Mouse (Mus musculus) c-Kit-positive CD71-negative TER-119-negative erythroid progenitor cells, embryonic 14.5 days (primary cell): ENCODE data around the gene Cryzl2.

ENCODE experiments used
- DNase-seq: peaks from one replicate; pipeline ENCODE4 v3.0.0-alpha.2; 2013; ENCODE audit warnings: low read depth

The Cryzl2 gene

DNA sequence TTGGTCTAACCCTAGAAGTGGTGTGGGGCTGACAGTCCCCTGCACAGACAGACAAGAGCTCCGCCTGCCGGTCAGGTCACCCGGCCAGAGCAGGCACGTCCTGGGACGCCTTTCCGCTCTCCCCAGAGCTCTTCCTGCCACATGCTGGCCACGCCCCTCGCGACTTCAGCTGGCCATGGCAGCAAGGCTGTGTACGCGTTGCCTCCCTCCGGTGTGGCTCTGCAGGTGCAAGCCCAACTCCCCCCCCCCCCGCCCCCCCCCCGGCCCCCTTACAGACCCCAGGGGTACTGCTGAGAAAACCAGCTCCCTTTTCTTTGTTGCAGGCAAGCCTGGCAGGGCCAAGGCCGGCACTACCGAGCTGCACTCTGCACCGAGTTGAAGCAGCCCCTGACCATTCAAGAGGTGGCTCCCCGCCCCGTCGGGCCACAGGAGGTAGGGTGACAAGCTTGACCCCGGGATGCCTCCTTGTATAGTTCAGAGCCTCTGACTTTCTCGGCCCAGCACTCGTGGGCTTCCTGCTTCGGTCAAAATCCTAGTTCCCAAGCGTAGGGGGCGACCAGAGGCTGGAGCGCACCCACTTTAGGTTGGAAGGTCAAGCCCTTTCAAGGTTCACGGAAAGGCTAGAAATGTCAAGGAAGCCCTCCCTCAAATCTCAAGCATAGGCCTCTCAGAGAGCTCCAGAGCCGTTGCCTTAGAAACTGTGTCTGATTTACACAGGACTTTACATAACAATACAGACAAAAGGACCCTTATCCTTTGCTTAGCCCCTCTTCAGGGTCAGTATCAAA, at the start of gene Cryzl2:
Cryzl2 (plus strand) TSS at position 157 of the 788 bp plus-strand sequence.
- DNase-seq: peak; percentile 67

DNA sequence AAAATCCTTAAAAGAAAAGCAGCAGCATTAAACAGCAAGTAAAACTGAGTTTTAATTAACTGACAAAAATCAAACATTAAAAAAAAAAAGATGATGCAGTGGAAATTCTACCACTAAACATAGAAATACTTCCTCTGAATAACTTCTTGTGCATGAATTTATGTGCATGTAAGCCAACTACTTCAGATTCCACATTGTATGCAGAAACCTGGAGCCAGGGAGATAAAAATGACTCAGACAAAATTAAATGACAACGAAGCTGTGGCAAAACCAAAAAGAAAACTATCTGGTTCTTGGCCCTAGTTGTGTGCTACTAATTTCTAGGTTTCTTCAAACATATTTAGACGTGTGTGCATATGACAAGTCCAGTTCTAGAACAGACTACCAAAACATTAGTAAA, 48.7 kb upstream of the Cryzl2 start:
- DNase-seq: no peak

- DNase-seq: no peak
Measured at GRCm38 (mm10) chr1:157410937-157411336, 47.4 kb upstream of the Cryzl2 start.

DNA sequence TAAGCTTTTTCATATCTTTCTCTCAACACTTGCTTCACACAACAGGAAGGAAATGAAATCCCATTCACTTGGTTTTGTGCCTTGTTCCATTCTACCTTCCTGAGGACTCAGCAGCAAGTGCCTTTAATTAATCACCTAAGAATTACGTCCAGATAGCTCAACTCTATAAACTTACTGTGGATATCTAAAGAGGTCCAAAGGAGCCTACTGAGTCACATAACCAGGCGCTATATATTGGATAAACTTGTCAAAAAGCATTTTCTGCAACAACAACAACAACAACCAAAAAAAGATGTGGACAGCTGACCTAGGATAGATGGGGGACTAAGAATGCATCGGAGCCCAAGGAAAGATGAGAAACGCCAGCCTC, 47.1 kb upstream of the Cryzl2 start:
- no peak for DNase-seq

GRCm38 (mm10) chr1:157411711-157412380, 46.5 kb upstream of the Cryzl2 start:
- DNase-seq: no peak

- peak; percentile 95 for DNase-seq
Measured at GRCm38 (mm10) chr1:157412454-157413369, 45.7 kb upstream of the Cryzl2 start, which contains the start of gene Rasal2. TSS of gene Rasal2 (minus strand) at chr1:157412595.

DNA sequence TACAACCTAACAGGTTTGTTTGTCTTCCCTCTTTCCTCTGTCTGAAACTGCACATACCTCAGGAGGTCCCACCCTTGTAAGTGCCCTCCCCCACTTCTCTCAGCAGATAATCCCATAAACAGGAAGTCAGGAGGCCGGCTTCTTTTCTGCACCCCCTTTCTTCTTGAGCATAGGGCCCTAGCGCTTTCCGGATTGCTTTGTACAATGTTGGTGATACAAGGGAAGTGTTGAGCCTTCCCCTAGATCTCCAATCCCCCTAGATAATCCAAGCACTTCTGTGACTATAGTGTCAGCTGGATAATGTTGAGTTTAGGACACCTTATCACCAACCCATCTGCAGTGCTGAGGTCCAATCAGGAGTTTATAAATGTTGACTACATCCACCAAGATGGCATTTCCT, 42.6 kb upstream of the Cryzl2 start:
- no peak for DNase-seq

DNA sequence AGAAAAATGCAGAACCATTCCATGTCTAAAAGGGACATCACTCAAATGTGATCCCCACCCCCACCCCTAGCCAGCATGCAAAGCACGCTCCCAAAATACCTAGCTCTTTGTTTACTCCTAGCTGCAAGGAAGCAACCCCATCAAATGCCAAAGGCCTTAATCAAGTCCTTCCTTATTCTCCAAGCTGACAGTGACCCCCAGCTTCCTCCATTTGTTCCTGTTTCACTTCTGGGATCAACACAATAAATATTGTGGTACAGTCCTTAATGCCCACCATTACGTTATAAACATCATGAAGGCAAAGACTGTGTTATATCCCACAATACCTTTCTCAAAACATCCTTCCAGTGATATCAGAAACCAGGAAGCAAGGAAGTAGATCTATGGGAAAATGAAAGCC, 41.7 kb upstream of the Cryzl2 start:
- DNase-seq: no peak

- no peak for DNase-seq
Measured at GRCm38 (mm10) chr1:157417414-157417813, 41.0 kb upstream of the Cryzl2 start.

DNA sequence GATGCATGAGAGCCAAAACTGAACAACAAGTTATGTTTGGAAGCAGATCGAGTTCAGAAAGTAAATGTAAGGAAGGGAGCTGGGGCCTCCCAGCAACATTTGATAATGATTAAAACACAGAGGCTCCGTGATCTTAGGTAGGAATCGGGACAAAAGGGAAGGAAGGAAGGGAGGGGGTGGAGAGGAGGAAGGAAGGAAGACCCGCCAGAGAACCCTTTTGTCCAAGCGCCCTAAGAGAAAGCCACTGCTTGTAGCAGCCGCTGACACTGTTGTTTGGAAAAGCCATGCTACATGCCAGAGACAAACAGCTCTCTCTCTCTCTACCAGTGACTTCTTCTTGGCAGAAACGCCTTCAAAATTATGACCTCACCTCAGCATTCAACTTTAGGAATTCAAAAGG, 40.5 kb upstream of the Cryzl2 start:
- no peak for DNase-seq

DNA sequence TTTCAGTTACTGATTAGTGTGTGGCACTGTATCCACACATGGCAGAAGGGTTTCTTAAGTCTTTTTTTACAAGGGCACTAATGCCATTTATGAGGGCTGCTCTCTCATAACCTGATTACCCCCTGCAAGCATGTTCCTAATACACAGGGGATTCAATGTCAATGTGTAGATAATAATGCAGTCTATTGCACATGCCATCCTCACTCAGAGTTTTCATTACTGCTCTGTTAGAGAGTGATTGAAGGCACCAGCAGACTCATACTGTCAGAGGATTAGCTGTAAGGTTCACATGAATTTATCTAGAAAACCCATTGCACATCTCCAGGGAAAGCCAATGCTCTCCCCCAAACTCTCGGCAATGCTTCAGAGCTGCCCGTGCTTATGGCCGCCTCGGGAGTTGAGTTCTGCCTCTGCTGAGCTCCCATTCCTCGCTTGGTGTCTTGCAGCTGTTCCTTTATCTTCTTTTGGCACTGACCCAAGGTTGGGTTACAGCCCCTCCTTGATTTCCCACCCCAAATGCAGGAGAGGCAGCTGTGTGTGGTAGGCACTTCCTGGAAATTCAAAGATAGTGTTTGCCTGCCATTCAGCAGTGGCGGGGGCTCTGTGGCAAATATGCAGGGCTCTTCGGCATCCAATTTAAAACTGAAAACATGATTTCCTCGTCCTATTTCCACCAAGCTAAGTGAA, 32.5 kb upstream of the Cryzl2 start:
- DNase-seq: no peak

GRCm38 (mm10) chr1:157426933-157427332, 31.4 kb upstream of the Cryzl2 start:
- DNase-seq: no peak

- no peak for DNase-seq
Measured at GRCm38 (mm10) chr1:157427604-157428003, 30.8 kb upstream of the Cryzl2 start.

DNA sequence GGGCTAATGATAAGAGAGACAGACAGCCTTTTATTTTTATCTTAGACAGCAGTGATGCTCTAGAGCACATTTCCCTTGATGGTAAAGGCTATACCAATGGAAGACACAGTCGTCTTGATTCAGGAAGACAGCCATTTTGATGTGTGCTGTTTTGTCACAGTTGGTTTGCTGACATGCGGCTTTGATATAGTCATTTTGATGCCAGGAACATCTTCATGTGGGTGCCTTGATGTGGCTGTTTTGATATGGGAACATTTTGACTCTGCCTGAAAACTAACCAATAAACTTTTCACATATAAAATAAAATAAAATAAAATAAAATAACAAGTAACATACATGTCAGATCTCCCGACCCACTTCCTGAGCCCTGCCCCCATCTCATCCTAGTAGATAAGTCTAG, 30.0 kb upstream of the Cryzl2 start:
- DNase-seq: no peak

DNA sequence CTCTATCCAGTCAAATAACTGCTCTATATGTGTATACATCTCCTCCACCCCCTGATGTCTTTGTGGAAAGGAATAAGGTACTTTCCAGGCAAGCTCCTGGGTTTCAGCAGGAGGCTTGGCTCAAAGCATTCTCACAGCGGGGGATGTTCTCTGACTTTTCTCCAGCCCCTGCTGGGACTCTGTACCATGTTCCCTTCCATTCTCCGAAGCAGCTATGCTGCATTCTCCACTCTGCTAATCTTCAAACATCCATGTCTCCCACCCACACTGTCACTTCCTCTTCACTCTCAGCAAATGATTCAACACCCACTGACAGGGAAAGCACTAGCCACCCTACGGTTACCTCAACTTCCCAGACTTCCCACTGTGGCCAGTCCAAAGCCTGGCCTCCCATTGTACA, 25.1 kb upstream of the Cryzl2 start:
- no peak for DNase-seq

GRCm38 (mm10) chr1:157434404-157434803, 24.0 kb upstream of the Cryzl2 start:
- DNase-seq: no peak

- DNase-seq: no peak
Measured at GRCm38 (mm10) chr1:157435926-157436325, 22.5 kb upstream of the Cryzl2 start.

GRCm38 (mm10) chr1:157438290-157438689, 20.1 kb upstream of the Cryzl2 start:
- DNase-seq: no peak

GRCm38 (mm10) chr1:157439101-157439500, 19.3 kb upstream of the Cryzl2 start:
- DNase-seq: no peak

DNA sequence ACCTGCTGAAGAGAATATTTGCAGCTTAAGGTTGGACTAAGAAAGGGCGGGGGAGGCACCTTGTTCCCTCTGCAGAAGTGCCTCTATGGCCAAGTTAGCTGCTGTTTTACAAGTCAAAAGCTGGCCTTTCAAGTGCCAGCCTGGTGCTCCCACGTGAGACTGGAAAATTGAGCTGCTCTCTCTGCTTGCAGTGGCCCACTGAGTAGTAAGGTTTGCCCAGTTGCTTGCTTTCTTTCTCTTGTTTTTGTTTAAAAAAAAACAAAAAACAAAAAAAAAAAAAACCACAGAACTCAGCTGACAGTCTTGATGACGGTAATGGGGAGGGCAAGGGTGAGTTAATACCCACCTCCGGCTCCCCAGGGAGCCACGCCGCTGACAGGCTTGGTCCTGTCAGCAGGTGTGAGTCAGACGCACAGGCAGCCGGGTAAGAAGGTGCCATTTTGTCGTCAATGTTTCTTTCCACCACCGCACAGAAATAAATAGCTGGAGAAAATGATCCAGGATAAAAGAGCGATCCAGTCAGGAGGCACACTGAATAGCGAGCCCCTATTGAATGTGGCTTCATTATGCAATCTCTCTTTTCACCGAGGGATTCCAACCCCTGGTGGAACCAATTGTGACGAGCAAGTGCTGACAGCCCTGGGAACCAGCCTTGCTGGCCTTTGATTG, 18.3 kb upstream of the Cryzl2 start:
- no peak for DNase-seq

- no peak for DNase-seq
Measured at GRCm38 (mm10) chr1:157443026-157443722, 15.2 kb upstream of the Cryzl2 start.
